Mouse (Mus musculus): ENCODE measurements at regions not wholly inside any gene's neighbourhood (a gene's known extent, or its start where the extent isn't known, plus 50 kb on each side); places are given as distances from the start of the nearest gene placed in this dataset.

GRCm38 (mm10) chr12:59599785-59600184 lies 380.3 kb upstream of the Fbxo33 start:
- no peak for DNase-seq (ENCODE audit: low read depth)
- no peak for TF ChIP-seq POLR2A (IDR thresholded peaks at IDR 0.05; ENCODE audit: borderline replicate concordance, extremely low read depth, insufficient read depth, insufficient read length, poor library complexity, severe bottlenecking)
- TF ChIP-seq CTCF (IDR thresholded peaks at IDR 0.05; ENCODE audit: borderline replicate concordance, extremely low read depth, insufficient read depth, insufficient read length) = no peak

GRCm38 (mm10) chr12:59589354-59589753 lies 369.8 kb upstream of the Fbxo33 start:
- TF ChIP-seq CTCF (IDR thresholded peaks at IDR 0.05; ENCODE audit: borderline replicate concordance, extremely low read depth, insufficient read depth, insufficient read length) = no peak
- TF ChIP-seq POLR2A (IDR thresholded peaks at IDR 0.05; ENCODE audit: borderline replicate concordance, extremely low read depth, insufficient read depth, insufficient read length, poor library complexity, severe bottlenecking) = no peak
- peak; percentile 24 for DNase-seq (ENCODE audit: low read depth)

- no peak for TF ChIP-seq CTCF (IDR thresholded peaks at IDR 0.05; ENCODE audit: borderline replicate concordance, extremely low read depth, insufficient read depth, insufficient read length)
- TF ChIP-seq POLR2A (IDR thresholded peaks at IDR 0.05; ENCODE audit: borderline replicate concordance, extremely low read depth, insufficient read depth, insufficient read length, poor library complexity, severe bottlenecking) = no peak
- DNase-seq (ENCODE audit: low read depth) = no peak
These were observed 363.1 kb upstream of the Fbxo33 start for GRCm38 (mm10) chr12:59582587-59582986.

DNA sequence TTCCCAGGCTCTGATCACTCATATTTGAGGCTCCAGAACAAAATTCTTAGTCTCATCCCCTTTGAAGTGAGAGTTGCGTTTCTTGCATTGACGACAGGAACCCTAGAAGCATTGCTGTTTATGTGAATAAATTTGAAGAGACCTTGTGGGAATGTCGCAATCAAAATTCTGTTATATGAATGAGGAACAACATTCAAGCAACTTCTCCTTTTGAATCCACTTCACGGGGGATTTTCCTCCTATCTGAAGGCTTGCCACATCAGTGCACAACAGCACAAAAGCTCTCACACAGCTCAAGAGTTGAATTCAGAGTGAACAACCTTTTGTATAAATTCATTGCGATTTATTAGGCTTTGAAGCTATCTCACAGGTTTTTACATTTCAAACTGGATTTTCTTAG lies 360.2 kb upstream of the Fbxo33 start:
- DNase-seq (ENCODE audit: low read depth) = peak; percentile 3
- no peak for TF ChIP-seq CTCF (IDR thresholded peaks at IDR 0.05; ENCODE audit: borderline replicate concordance, extremely low read depth, insufficient read depth, insufficient read length)
- no peak for TF ChIP-seq POLR2A (IDR thresholded peaks at IDR 0.05; ENCODE audit: borderline replicate concordance, extremely low read depth, insufficient read depth, insufficient read length, poor library complexity, severe bottlenecking)

DNA sequence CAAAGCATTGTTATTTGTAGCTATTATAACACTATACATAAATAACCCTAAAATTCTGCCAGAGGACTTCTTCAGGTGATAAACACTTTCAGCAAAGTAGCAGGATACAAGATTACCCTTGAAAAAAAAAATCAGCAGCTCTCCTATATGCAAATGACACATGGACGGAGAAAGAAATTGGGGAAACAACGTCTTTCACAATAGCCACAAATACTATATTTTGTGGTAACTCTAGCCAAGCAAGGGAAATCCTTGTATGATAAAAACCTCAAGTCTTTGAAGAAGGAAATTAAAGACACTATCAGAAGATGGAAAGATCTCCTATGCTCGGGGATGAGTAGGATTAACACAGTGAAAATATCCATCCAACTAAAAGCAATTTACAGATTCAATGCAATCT lies 344.4 kb upstream of the Fbxo33 start:
- no peak for DNase-seq (ENCODE audit: low read depth)
- TF ChIP-seq POLR2A (IDR thresholded peaks at IDR 0.05; ENCODE audit: borderline replicate concordance, extremely low read depth, insufficient read depth, insufficient read length, poor library complexity, severe bottlenecking) (no peak), CTCF (IDR thresholded peaks at IDR 0.05; ENCODE audit: borderline replicate concordance, extremely low read depth, insufficient read depth, insufficient read length) (no peak)

DNA sequence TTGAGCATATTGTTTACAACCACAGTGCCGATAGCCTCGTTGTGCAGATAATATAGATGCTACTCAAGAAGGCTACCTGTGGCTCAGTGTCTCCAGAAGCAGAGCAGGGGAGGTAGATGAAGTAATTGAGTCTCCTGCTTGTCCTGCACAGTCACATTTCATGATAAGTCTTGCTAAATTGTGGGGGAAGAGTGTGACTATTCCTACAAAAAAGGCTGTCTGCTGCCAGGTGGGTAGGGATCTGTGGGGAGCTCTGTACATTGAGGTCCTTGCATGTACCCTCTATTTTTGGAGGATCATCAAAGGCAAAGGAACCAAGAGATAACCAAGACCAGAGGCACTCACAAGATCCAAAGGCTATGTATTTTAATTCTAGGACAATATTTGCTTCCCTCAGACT lies 320.3 kb upstream of the Fbxo33 start:
- TF ChIP-seq CTCF (IDR thresholded peaks at IDR 0.05; ENCODE audit: borderline replicate concordance, extremely low read depth, insufficient read depth, insufficient read length) = no peak
- no peak for TF ChIP-seq POLR2A (IDR thresholded peaks at IDR 0.05; ENCODE audit: borderline replicate concordance, extremely low read depth, insufficient read depth, insufficient read length, poor library complexity, severe bottlenecking)
- DNase-seq (ENCODE audit: low read depth) = no peak

- no peak for TF ChIP-seq CTCF (IDR thresholded peaks at IDR 0.05; ENCODE audit: borderline replicate concordance, extremely low read depth, insufficient read depth, insufficient read length)
These were observed 311.0 kb upstream of the Fbxo33 start for GRCm38 (mm10) chr12:59530521-59530920.

GRCm38 (mm10) chr12:59523368-59523767 lies 303.8 kb upstream of the Fbxo33 start:
- no peak for DNase-seq (ENCODE audit: low read depth)
- TF ChIP-seq POLR2A (IDR thresholded peaks at IDR 0.05; ENCODE audit: borderline replicate concordance, extremely low read depth, insufficient read depth, insufficient read length, poor library complexity, severe bottlenecking) (no peak), CTCF (IDR thresholded peaks at IDR 0.05; ENCODE audit: borderline replicate concordance, extremely low read depth, insufficient read depth, insufficient read length) (no peak)

More at GRCm38 (mm10) chr12:59530521-59530920, 311.0 kb upstream of the Fbxo33 start:
- DNase-seq (ENCODE audit: low read depth) = no peak

- DNase-seq (ENCODE audit: low read depth) = no peak
- TF ChIP-seq POLR2A (IDR thresholded peaks at IDR 0.05; ENCODE audit: borderline replicate concordance, extremely low read depth, insufficient read depth, insufficient read length, poor library complexity, severe bottlenecking) = no peak
These were observed 302.4 kb upstream of the Fbxo33 start for GRCm38 (mm10) chr12:59521946-59522345.

DNA sequence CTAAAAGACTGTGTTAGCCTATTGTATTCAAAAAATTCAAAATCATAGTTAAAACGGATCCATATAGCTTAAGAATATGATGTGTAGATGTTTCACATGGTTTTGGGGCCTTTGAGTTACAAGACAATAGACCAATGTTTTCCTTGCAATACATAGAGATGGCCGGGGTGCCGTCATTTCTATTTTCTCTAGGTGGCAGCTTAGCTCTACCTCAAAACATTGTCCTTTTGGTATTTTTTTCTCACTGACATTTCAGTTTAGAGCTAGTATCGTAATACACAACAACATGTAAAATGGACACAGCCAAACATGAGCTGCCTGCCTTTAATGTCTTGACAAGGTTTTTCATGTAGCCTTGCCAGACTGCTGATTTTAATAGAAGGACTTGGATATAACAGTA lies 290.3 kb upstream of the Fbxo33 start:
- DNase-seq (ENCODE audit: low read depth) = peak; percentile 25
- TF ChIP-seq POLR2A (IDR thresholded peaks at IDR 0.05; ENCODE audit: borderline replicate concordance, extremely low read depth, insufficient read depth, insufficient read length, poor library complexity, severe bottlenecking) (no peak), CTCF (IDR thresholded peaks at IDR 0.05; ENCODE audit: borderline replicate concordance, extremely low read depth, insufficient read depth, insufficient read length) (no peak)

- no peak for DNase-seq (ENCODE audit: low read depth)
- no peak for TF ChIP-seq CTCF (IDR thresholded peaks at IDR 0.05; ENCODE audit: borderline replicate concordance, extremely low read depth, insufficient read depth, insufficient read length)
- TF ChIP-seq POLR2A (IDR thresholded peaks at IDR 0.05; ENCODE audit: borderline replicate concordance, extremely low read depth, insufficient read depth, insufficient read length, poor library complexity, severe bottlenecking) = no peak
These were observed 289.6 kb upstream of the Fbxo33 start for GRCm38 (mm10) chr12:59509175-59509574.

DNA sequence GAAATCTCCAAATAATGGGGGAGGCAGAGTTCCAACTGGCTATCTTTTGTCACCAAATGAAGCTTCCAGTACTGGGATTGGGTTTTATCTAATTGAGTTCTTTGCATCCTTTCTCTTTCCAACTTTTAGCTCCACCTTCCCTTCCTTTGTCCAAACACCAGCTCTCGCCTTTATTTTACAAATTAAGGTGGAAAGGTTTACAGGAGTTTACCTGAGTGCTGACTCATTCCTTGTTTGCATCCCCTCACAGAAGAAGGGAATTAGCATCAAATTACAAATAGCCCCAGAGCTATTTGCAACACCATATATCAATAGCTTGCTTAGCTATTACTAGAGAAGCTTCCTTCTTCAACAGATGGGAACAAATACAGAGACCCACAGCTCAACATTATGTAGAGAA lies 287.9 kb upstream of the Fbxo33 start:
- DNase-seq (ENCODE audit: low read depth) = no peak
- TF ChIP-seq POLR2A (IDR thresholded peaks at IDR 0.05; ENCODE audit: borderline replicate concordance, extremely low read depth, insufficient read depth, insufficient read length, poor library complexity, severe bottlenecking) = no peak

DNA sequence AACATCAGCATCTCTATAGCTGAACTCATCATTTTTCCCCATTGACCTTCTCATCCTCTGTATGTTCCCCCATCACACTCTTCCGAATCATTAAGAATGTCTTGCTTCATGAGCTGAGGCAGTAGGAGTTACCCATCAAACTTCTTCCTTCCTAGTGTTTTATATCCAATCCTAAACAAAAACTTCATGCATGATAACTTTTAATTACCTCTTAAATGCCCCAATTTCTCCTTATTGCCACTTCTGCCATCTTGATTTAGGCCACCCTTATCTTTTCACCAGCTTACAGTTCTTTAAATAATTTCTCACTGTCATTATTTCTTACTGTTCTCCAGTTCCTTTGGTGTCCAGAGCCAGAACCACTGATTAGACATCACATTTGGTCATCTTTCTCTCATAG lies 277.9 kb upstream of the Fbxo33 start:
- no peak for DNase-seq (ENCODE audit: low read depth)
- TF ChIP-seq POLR2A (IDR thresholded peaks at IDR 0.05; ENCODE audit: borderline replicate concordance, extremely low read depth, insufficient read depth, insufficient read length, poor library complexity, severe bottlenecking) (no peak), CTCF (IDR thresholded peaks at IDR 0.05; ENCODE audit: borderline replicate concordance, extremely low read depth, insufficient read depth, insufficient read length) (no peak)

Data from brain, embryonic 14.5 days (tissue).